Mouse (Mus musculus) heart, adult 2 months (tissue): ENCODE results near the gene Tagln2.

Source experiments
- CTCF ChIP-seq: fragments of 200-600 bp; IDR thresholded peaks from 2 replicates; pipeline ENCODE4 v1.8.1; 2022; ENCODE audit warnings: antibody characterized with exemption, mild to moderate bottlenecking, moderate library complexity
- EP300 ChIP-seq: fragments of 200-500 bp; IDR thresholded peaks from 2 replicates; pipeline ENCODE4 v1.6.1; 2011; ENCODE audit warnings: low read depth, low read length, control low read depth; ENCODE audit not compliant: insufficient read depth
- POLR2A ChIP-seq: fragments of 200-500 bp; IDR thresholded peaks from 2 replicates; pipeline ENCODE4 v1.6.1; 2011; ENCODE audit warnings: mild to moderate bottlenecking, low read depth, low read length, control low read depth; ENCODE audit not compliant: insufficient read depth

DNA sequence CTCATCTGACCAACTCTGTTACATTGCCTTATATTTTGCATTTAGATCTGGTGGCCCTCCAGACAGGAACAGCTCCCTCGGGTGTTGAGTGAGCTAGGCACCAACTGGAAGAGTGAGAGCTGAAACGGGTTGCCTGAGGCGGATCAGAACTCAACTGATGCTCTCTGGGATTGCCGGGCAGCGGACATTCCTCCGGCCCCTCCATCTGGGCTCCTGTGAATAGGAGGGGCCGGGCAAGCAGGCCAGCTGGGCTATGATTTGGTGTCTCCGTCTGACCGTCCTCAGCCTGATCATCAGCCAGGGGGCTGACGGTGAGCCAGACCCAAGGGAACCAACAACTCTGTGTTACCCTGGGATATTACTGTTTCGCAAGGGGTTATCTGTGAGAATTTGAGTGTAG lies 15.6 kb upstream of the Tagln2 start:
- TF ChIP-seq POLR2A (no peak), EP300 (no peak), CTCF (no peak)
